Mouse (Mus musculus) E14TG2a.4 (cell line): ENCODE results near the gene Bank1.
"Not testable (repeated sequence)": the region's sequence is repeated elsewhere in the genome, so short reads cannot be mapped to it uniquely, and the experiment has no call there.

Experiments used
- H3K27me3 ChIP-seq: 2 replicates; pipeline ENCODE4 v1.6.1; 2014; ENCODE audit warnings: low read length, control low read depth; ENCODE audit not compliant: insufficient read depth
- H3K36me3 ChIP-seq: 2 replicates; pipeline ENCODE4 v1.6.1; 2014; ENCODE audit warnings: low read length, control low read depth; ENCODE audit not compliant: insufficient read depth
- H3K4me1 ChIP-seq: replicated peaks from 2 replicates; pipeline ENCODE4 v1.6.1; 2014; ENCODE audit warnings: low read depth, low read length, control low read depth
- H3K4me3 ChIP-seq: replicated peaks from 2 replicates; pipeline ENCODE4 v1.5.1; 2014; ENCODE audit warnings: mild to moderate bottlenecking, low read length
- H3K9me3 ChIP-seq: 2 replicates; pipeline ENCODE4 v1.6.1; 2014; ENCODE audit warnings: low read length, control low read depth
- CTCF ChIP-seq: conservative IDR thresholded peaks from 2 replicates; pipeline ENCODE4 v1.5.1; 2014; ENCODE audit warnings: low read length
- NANOG ChIP-seq: IDR thresholded peaks from 2 replicates; pipeline ENCODE4 v1.6.1; 2014; ENCODE audit warnings: borderline replicate concordance, low read length, mixed read lengths
- POU5F1 ChIP-seq: IDR thresholded peaks from 2 replicates; pipeline ENCODE4 v1.6.1; 2014; ENCODE audit warnings: low read length, borderline replicate concordance

The Bank1 gene

GRCm38 (mm10) chr3:136331135-136331534, 5.3 kb upstream of the Bank1 start:
- H3K36me3 ChIP-seq: no peaks in the 10 kb centered on the region
- no peak for TF ChIP-seq CTCF
- TF ChIP-seq POU5F1: no peak
- no peak for TF ChIP-seq NANOG
- H3K9me3 ChIP-seq: 0 out of 2 replicates have a peak, but pooled peaks cover 3% of the 10 kb centered on the region
- no peaks in the 10 kb centered on the region for H3K4me1 ChIP-seq
- H3K4me3 ChIP-seq: no peak overlapping the region
- H3K27me3 ChIP-seq: no peaks in the 10 kb centered on the region

- Histone ChIP-seq H3K4me3 (no peak overlapping the region), H3K27me3 (no peaks in the 10 kb centered on the region), H3K9me3 (0 out of 2 replicates have a peak, but pooled peaks cover 3% of the 10 kb centered on the region), H3K36me3 (no peaks in the 10 kb centered on the region), H3K4me1 (no peaks in the 10 kb centered on the region)
- no peak for TF ChIP-seq CTCF
- TF ChIP-seq NANOG: no peak
- no peak for TF ChIP-seq POU5F1
Measured at GRCm38 (mm10) chr3:136330043-136330442, 4.2 kb upstream of the Bank1 start.

GRCm38 (mm10) chr3:136329133-136329532, 3.3 kb upstream of the Bank1 start:
- H3K4me1 ChIP-seq: no peaks in the 10 kb centered on the region
- H3K27me3 ChIP-seq: no peaks in the 10 kb centered on the region
- TF ChIP-seq NANOG (no peak), POU5F1 (no peak), CTCF (no peak)
- no peak overlapping the region for H3K4me3 ChIP-seq
- H3K9me3 ChIP-seq: 0 out of 2 replicates have a peak, but pooled peaks cover 3% of the 10 kb centered on the region
- H3K36me3 ChIP-seq: no peaks in the 10 kb centered on the region

DNA sequence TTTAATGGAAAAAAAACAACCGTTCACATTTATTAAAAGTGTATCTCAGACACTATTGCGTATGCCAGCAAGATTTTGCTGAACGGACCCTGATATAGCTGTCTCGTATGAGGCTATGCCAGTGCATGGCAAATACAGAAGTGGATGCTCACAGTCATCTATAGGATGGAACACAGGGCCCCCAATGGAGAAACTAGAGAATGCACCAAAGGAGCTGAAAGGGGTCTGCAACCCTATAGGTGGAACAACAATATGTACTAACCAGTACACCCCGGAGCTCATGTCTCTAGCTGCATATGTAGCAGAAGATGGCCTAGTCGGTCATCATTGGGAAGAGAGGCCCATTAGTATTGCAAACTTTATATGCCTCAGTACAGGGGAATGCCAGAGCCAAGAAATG, 1.1 kb downstream of the Bank1 start:
- not testable (repeated sequence) for H3K9me3 ChIP-seq, H3K36me3 ChIP-seq, H3K4me3 ChIP-seq, H3K27me3 ChIP-seq, H3K4me1 ChIP-seq

GRCm38 (mm10) chr3:136321936-136322335, 3.9 kb downstream of the Bank1 start:
- Histone ChIP-seq H3K27me3 (no peaks in the 10 kb centered on the region), H3K36me3 (no peaks in the 10 kb centered on the region), H3K4me3 (no peak overlapping the region), H3K4me1 (no peaks in the 10 kb centered on the region), H3K9me3 (no peaks in the 10 kb centered on the region)
- no peak for TF ChIP-seq NANOG
- no peak for TF ChIP-seq CTCF
- TF ChIP-seq POU5F1: no peak

GRCm38 (mm10) chr3:136308487-136308886, 17.4 kb downstream of the Bank1 start:
- Histone ChIP-seq H3K4me1 (no peaks in the 10 kb centered on the region), H3K27me3 (no peaks in the 10 kb centered on the region), H3K9me3 (no peaks in the 10 kb centered on the region), H3K4me3 (no peak overlapping the region), H3K36me3 (no peaks in the 10 kb centered on the region)
- no peak for TF ChIP-seq CTCF
- no peak for TF ChIP-seq POU5F1
- no peak for TF ChIP-seq NANOG

DNA sequence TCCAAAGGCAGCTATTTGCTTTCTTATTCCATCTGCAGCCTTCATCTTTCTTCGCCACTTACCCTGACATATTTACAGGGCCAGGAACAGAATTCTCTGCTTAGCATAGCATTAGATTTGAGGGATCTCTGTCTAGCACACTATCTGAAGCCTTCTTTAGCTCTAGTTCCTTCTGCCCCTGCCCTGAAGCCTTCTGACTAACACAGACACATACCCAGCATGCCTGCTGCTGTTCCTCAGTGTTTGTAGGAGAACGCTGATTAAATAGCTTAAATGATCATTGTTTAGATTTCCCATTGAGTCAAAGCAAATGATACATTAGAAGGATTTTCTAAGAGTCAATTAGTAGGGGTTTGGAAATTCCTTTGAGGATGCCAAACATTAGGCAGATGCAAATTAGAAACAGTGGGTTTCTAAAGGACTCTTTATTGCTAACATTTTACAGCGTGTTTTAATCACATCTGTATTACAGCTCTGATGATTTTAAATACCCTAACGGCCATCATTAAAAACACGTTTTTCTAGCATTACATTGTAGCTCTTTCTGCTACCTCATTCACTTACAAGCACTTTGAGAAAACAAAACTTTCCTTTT, 19.2 kb downstream of the Bank1 start:
- Histone ChIP-seq H3K27me3 (no peaks in the 10 kb centered on the region), H3K36me3 (no peaks in the 10 kb centered on the region), H3K9me3 (no peaks in the 10 kb centered on the region), H3K4me1 (no peaks in the 10 kb centered on the region), H3K4me3 (no peak overlapping the region)
- TF ChIP-seq NANOG (no peak), POU5F1 (no peak), CTCF (no peak)

GRCm38 (mm10) chr3:136302541-136302940, 23.3 kb downstream of the Bank1 start:
- no peaks in the 10 kb centered on the region for H3K36me3 ChIP-seq
- TF ChIP-seq POU5F1 (no peak), NANOG (no peak), CTCF (no peak)
- H3K9me3 ChIP-seq: no peaks in the 10 kb centered on the region
- H3K4me1 ChIP-seq: no peaks in the 10 kb centered on the region
- H3K27me3 ChIP-seq: no peaks in the 10 kb centered on the region
- no peak overlapping the region for H3K4me3 ChIP-seq

- not testable (repeated sequence) for H3K36me3 ChIP-seq, H3K4me1 ChIP-seq, H3K9me3 ChIP-seq, H3K4me3 ChIP-seq, H3K27me3 ChIP-seq
Measured at GRCm38 (mm10) chr3:136300810-136301209, 25.1 kb downstream of the Bank1 start.
